Mouse (Mus musculus): ENCODE measurements around the gene Fam217b. TPM values are rescaled to one million over a fixed set of nuclear protein-coding genes. Genes with fewer than 3 reads are reported as not detected.

The Fam217b gene
- under 1 TPM in 1 of 2 experiments, not detected in 1; 0.07 TPM for polyA plus RNA-seq (2017; shearing (Covaris generic))

GRCm38 (mm10) chr2:178414261-178415149, at the start of gene Fam217b, which contains the start of gene Ppp1r3d:
TSS of gene Fam217b (plus strand) at chr2:178414524.
TSS of gene Ppp1r3d (minus strand) at chr2:178414472.
- ATAC-seq = no peak

GRCm38 (mm10) chr2:178407053-178407815, 7.1 kb upstream of the Fam217b start, which contains the start of gene Sycp2:
TSS of gene Sycp2 (minus strand) at chr2:178407685.
- no peak for ATAC-seq

- no peak for ATAC-seq
These were observed 5.3 kb upstream of the Fam217b start for GRCm38 (mm10) chr2:178409024-178409423.

- no peak for ATAC-seq
These were observed 4.0 kb upstream of the Fam217b start for GRCm38 (mm10) chr2:178410286-178410685.

GRCm38 (mm10) chr2:178412598-178412997, 1.7 kb upstream of the Fam217b start:
- no peak for ATAC-seq

GRCm38 (mm10) chr2:178413081-178413480, 1.2 kb upstream of the Fam217b start:
- no peak for ATAC-seq

- ATAC-seq = no peak
These were observed 653 bp upstream of the Fam217b start for GRCm38 (mm10) chr2:178413481-178414260.

- no peak for ATAC-seq
These were observed 775 bp downstream of the Fam217b start for GRCm38 (mm10) chr2:178415150-178415448.

GRCm38 (mm10) chr2:178416427-178416826, 2.1 kb downstream of the Fam217b start:
- no peak for ATAC-seq

GRCm38 (mm10) chr2:178416970-178417369, 2.6 kb downstream of the Fam217b start:
- ATAC-seq = no peak

GRCm38 (mm10) chr2:178420576-178420975, 6.3 kb downstream of the Fam217b start:
- ATAC-seq = no peak

GRCm38 (mm10) chr2:178421603-178422002, 7.3 kb downstream of the Fam217b start:
- ATAC-seq = no peak

- ATAC-seq = no peak
These were observed 7.9 kb downstream of the Fam217b start for GRCm38 (mm10) chr2:178422186-178422585.

GRCm38 (mm10) chr2:178423223-178423622, 8.9 kb downstream of the Fam217b start:
- no peak for ATAC-seq

GRCm38 (mm10) chr2:178426229-178426628, 11.9 kb downstream of the Fam217b start:
- no peak for ATAC-seq

GRCm38 (mm10) chr2:178427181-178427580, 12.9 kb downstream of the Fam217b start:
- ATAC-seq = no peak

GRCm38 (mm10) chr2:178428183-178428582, 13.9 kb downstream of the Fam217b start:
- ATAC-seq = no peak

GRCm38 (mm10) chr2:178428676-178429075, 14.4 kb downstream of the Fam217b start:
- no peak for ATAC-seq

GRCm38 (mm10) chr2:178429426-178429825, 15.1 kb downstream of the Fam217b start:
- no peak for ATAC-seq

- no peak for ATAC-seq
These were observed 15.9 kb downstream of the Fam217b start, which contains the start of gene Cdh26 for GRCm38 (mm10) chr2:178430231-178430630. TSS of gene Cdh26 (plus strand) at chr2:178430531.

- ATAC-seq = no peak
These were observed 19.2 kb downstream of the Fam217b start for GRCm38 (mm10) chr2:178433495-178433894.

GRCm38 (mm10) chr2:178433903-178434302, 19.6 kb downstream of the Fam217b start:
- ATAC-seq = no peak

- ATAC-seq = no peak
These were observed 23.0 kb downstream of the Fam217b start for GRCm38 (mm10) chr2:178437311-178437710.

Measured in CD4-positive, CD25-positive, alpha-beta regulatory T cell, adult 4 months (primary cell).